Mouse (Mus musculus) E14TG2a.4 (cell line): ENCODE results near the gene Cd81.

ENCODE experiments used
- CTCF ChIP-seq: conservative IDR thresholded peaks from 2 replicates; pipeline ENCODE4 v1.5.1; 2014; ENCODE audit warnings: low read length
- NANOG ChIP-seq: IDR thresholded peaks from 2 replicates; pipeline ENCODE4 v1.6.1; 2014; ENCODE audit warnings: borderline replicate concordance, low read length, mixed read lengths
- POU5F1 ChIP-seq: IDR thresholded peaks from 2 replicates; pipeline ENCODE4 v1.6.1; 2014; ENCODE audit warnings: low read length, borderline replicate concordance

DNA sequence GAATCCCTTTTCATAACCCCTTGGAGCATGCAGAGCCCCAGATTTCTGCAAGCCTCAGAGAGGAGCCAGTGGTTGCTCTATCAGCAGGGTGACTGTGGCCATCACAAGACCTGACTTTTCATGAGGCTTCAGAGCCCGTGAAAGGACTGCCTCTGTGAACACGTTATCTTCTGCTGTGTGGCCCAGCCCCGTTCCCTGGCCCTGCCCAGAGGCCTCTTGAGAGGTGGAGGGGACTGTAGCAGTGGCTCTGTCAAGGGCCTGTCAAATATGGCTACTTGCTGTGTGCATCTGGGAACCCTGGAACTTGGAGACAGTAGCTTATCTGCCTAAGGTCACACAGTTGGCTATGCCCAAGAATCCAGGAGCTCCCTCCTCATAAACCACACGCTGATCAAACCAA, 59.2 kb downstream of the Cd81 start:
- TF ChIP-seq NANOG: no peak
- TF ChIP-seq CTCF: no peak
- TF ChIP-seq POU5F1: no peak
